Mouse (Mus musculus): ENCODE data around the gene Sema3a. TPM values are rescaled to one million over a fixed set of nuclear protein-coding genes. Genes with fewer than 3 reads are reported as not detected.
"Not testable (repeated sequence)": the region's sequence is repeated elsewhere in the genome, so short reads cannot be mapped to it uniquely, and the experiment has no call there.

The Sema3a gene
- polyA plus RNA-seq, 1 experiment from 2014 or later = 13.3 TPM

DNA sequence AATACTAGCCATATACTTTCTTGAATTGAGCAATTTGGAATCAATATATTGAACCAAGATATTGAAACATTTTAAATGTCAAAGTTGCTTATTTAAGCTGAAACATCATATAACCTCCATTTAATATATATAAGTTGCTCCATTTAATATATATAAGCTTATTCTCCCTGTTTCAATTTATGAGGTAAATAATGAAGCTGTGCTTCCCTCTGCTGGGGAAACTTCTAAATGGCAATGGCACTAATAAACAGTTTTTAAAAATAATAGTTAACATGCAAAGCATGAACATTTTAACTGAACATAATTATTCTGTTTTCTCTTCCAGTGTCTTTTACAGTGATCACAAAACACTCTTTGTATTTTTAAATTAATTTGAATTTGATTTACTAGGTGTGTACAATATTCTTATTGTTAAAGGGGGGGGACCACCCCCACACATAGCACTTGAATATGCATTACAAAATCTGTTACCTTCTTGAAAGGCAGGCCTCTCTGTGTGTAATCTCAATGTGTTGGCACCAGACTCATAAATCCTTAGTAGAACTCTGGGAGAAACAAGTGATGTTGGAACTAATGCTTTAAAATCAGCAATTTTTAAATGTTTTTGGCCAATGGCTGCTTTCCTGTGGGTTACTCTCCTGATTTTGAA is 460.5 kb downstream of the Sema3a start:
- H3K36me3 ChIP-seq (ENCODE audit: control insufficient read depth, insufficient read depth, low read length) = no peaks in the 10 kb centered on the region
- H3K4me3 ChIP-seq (ENCODE audit: low read depth, low read length) = no peak overlapping the region
- DNase-seq (ENCODE audit: low spot score) = no peak
- no peak overlapping the region for H3K4me2 ChIP-seq
- H3K27me3 ChIP-seq (replicated peaks; ENCODE audit: control insufficient read depth, insufficient read depth, low read length) = no peaks in the 10 kb centered on the region
- no peaks in the 10 kb centered on the region for H3K4me1 ChIP-seq (replicated peaks; ENCODE audit: control insufficient read depth, insufficient read depth, low read length)
- no peak overlapping the region for H3K27ac ChIP-seq (ENCODE audit: low read depth, low read length)
- no peaks in the 10 kb centered on the region for H3K9me3 ChIP-seq (ENCODE audit: control insufficient read depth, low read length)
- no peak overlapping the region for H3K9ac ChIP-seq (ENCODE audit: low read depth, low read length)
- no peak for ATAC-seq (replicated peaks; ENCODE audit: low FRiP score)

- DNase-seq (ENCODE audit: low spot score) (no peak), ATAC-seq (replicated peaks; ENCODE audit: low FRiP score) (no peak)
- no peaks in the 10 kb centered on the region for H3K9me3 ChIP-seq (ENCODE audit: control insufficient read depth, low read length)
- no peaks in the 10 kb centered on the region for H3K4me1 ChIP-seq (replicated peaks; ENCODE audit: control insufficient read depth, insufficient read depth, low read length)
- peaks cover 1% of the 10 kb centered on the region; the same call in 1 of the 2 replicates for H3K36me3 ChIP-seq (ENCODE audit: control insufficient read depth, insufficient read depth, low read length)
- H3K4me2 ChIP-seq = no peak overlapping the region
- WGBS = 88% methylated on average over 2 of the region's 2 CpGs
- H3K27ac ChIP-seq (ENCODE audit: low read depth, low read length) = no peak overlapping the region
- H3K4me3 ChIP-seq (ENCODE audit: low read depth, low read length) = no peak overlapping the region
- H3K27me3 ChIP-seq (replicated peaks; ENCODE audit: control insufficient read depth, insufficient read depth, low read length) = no peaks in the 10 kb centered on the region
- no peak overlapping the region for H3K9ac ChIP-seq (ENCODE audit: low read depth, low read length)
Measured at GRCm38 (mm10) chr5:13594422-13594821, 469.2 kb downstream of the Sema3a start.

GRCm38 (mm10) chr5:13611631-13612030 is 486.4 kb downstream of the Sema3a start:
- no peaks in the 10 kb centered on the region for H3K4me1 ChIP-seq (replicated peaks; ENCODE audit: control insufficient read depth, insufficient read depth, low read length)
- no peak overlapping the region for H3K4me2 ChIP-seq
- 60% methylated on average over 1 of the region's 1 CpGs for WGBS
- no peak overlapping the region for H3K4me3 ChIP-seq (ENCODE audit: low read depth, low read length)
- ATAC-seq (replicated peaks; ENCODE audit: low FRiP score) (no peak), DNase-seq (ENCODE audit: low spot score) (no peak)
- no peaks in the 10 kb centered on the region for H3K27me3 ChIP-seq (replicated peaks; ENCODE audit: control insufficient read depth, insufficient read depth, low read length)
- no peaks in the 10 kb centered on the region for H3K36me3 ChIP-seq (ENCODE audit: control insufficient read depth, insufficient read depth, low read length)
- H3K9me3 ChIP-seq (ENCODE audit: control insufficient read depth, low read length) = no peaks in the 10 kb centered on the region
- H3K27ac ChIP-seq (ENCODE audit: low read depth, low read length) = no peak overlapping the region
- no peak overlapping the region for H3K9ac ChIP-seq (ENCODE audit: low read depth, low read length)

- H3K9me3 ChIP-seq (ENCODE audit: control insufficient read depth, low read length) = no peaks in the 10 kb centered on the region
- no peaks in the 10 kb centered on the region for H3K4me1 ChIP-seq (replicated peaks; ENCODE audit: control insufficient read depth, insufficient read depth, low read length)
- no peak overlapping the region for H3K4me3 ChIP-seq (ENCODE audit: low read depth, low read length)
- no peak overlapping the region for H3K4me2 ChIP-seq
- no peak overlapping the region for H3K27ac ChIP-seq (ENCODE audit: low read depth, low read length)
- ATAC-seq (replicated peaks; ENCODE audit: low FRiP score) = no peak
- no peak overlapping the region for H3K9ac ChIP-seq (ENCODE audit: low read depth, low read length)
- no peak for DNase-seq (ENCODE audit: low spot score)
- no peaks in the 10 kb centered on the region for H3K36me3 ChIP-seq (ENCODE audit: control insufficient read depth, insufficient read depth, low read length)
- WGBS = 67% methylated on average over 2 of the region's 2 CpGs
- no peaks in the 10 kb centered on the region for H3K27me3 ChIP-seq (replicated peaks; ENCODE audit: control insufficient read depth, insufficient read depth, low read length)
Measured at GRCm38 (mm10) chr5:13612088-13612487, 486.9 kb downstream of the Sema3a start.

DNA sequence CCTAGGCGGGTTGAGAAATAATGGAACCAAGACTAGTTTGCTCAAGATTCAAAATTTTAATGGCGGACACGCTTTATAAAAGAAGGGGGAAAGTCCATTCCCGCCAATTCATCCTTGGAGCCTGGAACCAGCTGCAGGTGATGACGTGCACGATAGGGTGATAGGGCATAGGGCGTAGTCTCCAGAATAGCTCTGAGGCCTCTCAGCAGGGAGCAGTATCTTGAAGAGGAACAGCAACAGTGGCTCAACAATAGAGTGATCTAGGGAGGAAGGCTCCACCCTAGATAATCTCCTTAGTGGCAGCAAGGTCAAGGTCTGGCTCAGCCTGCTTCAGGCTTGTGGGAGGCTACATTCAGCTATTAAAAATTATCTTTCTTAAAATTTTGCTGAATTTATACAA is 489.4 kb downstream of the Sema3a start:
- not testable (repeated sequence) for DNase-seq (ENCODE audit: low spot score); H3K9me3 ChIP-seq (ENCODE audit: control insufficient read depth, low read length); ATAC-seq (replicated peaks; ENCODE audit: low FRiP score); H3K4me1 ChIP-seq (replicated peaks; ENCODE audit: control insufficient read depth, insufficient read depth, low read length); H3K27ac ChIP-seq (ENCODE audit: low read depth, low read length); H3K36me3 ChIP-seq (ENCODE audit: control insufficient read depth, insufficient read depth, low read length); H3K27me3 ChIP-seq (replicated peaks; ENCODE audit: control insufficient read depth, insufficient read depth, low read length); H3K9ac ChIP-seq (ENCODE audit: low read depth, low read length); H3K4me3 ChIP-seq (ENCODE audit: low read depth, low read length); H3K4me2 ChIP-seq
- 76% methylated on average over 7 of the region's 7 CpGs for WGBS

DNA sequence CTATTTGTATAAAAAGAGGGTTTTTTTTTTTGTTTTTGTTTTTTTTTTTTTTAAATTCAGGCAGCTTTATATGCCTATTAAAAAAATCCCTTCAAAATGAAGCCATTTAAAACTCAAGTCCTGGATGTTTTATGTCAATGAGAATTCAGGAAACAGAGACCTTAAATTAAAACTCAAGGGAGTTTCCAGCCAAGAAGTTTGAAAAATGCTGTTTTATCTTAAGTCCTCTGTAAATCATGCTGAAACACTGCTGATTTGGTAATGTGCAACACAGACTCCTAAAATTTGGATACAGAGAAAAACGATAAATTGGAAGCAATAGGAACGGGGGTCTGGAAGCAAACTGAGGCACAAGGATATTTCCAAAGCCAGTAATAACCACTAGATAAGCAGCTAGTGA is 490.7 kb downstream of the Sema3a start:
- Histone ChIP-seq H3K4me1 (replicated peaks; ENCODE audit: control insufficient read depth, insufficient read depth, low read length) (no peaks in the 10 kb centered on the region), H3K36me3 (ENCODE audit: control insufficient read depth, insufficient read depth, low read length) (no peaks in the 10 kb centered on the region), H3K4me3 (ENCODE audit: low read depth, low read length) (no peak overlapping the region), H3K4me2 (no peak overlapping the region), H3K9me3 (ENCODE audit: control insufficient read depth, low read length) (no peaks in the 10 kb centered on the region), H3K27ac (ENCODE audit: low read depth, low read length) (no peak overlapping the region), H3K9ac (ENCODE audit: low read depth, low read length) (no peak overlapping the region), H3K27me3 (replicated peaks; ENCODE audit: control insufficient read depth, insufficient read depth, low read length) (no peaks in the 10 kb centered on the region)
- no peak for ATAC-seq (replicated peaks; ENCODE audit: low FRiP score)
- DNase-seq (ENCODE audit: low spot score) = no peak
- 62% methylated on average over 2 of the region's 2 CpGs for WGBS

DNA sequence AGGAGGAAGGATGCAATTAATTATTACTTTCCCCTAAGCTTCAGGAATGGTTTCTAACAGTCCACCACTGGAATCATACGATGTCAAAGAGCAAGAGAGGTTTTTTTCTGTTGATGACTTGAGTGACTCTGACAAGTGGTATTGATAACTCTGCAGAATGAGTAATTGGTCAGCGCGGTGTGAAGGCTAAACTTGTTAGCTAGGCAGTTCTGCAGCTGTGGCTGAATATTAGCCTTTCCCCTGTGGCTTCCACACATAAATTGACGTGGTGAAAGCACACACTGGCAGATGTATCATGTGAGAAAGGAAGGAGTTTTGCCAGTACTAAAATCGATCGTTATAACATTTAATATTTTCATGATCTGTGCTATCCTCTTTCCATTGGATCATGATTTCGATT is 497.4 kb downstream of the Sema3a start:
- no peak for ATAC-seq (replicated peaks; ENCODE audit: low FRiP score)
- Histone ChIP-seq H3K9ac (ENCODE audit: low read depth, low read length) (no peak overlapping the region), H3K36me3 (ENCODE audit: control insufficient read depth, insufficient read depth, low read length) (no peaks in the 10 kb centered on the region), H3K4me2 (no peak overlapping the region), H3K4me1 (replicated peaks; ENCODE audit: control insufficient read depth, insufficient read depth, low read length) (no peaks in the 10 kb centered on the region), H3K27ac (ENCODE audit: low read depth, low read length) (no peak overlapping the region), H3K9me3 (ENCODE audit: control insufficient read depth, low read length) (no peaks in the 10 kb centered on the region), H3K4me3 (ENCODE audit: low read depth, low read length) (no peak overlapping the region), H3K27me3 (replicated peaks; ENCODE audit: control insufficient read depth, insufficient read depth, low read length) (no peaks in the 10 kb centered on the region)
- no peak for DNase-seq (ENCODE audit: low spot score)
- 74% methylated on average over 7 of the region's 7 CpGs for WGBS

GRCm38 (mm10) chr5:13624754-13625153 is 499.5 kb downstream of the Sema3a start:
- H3K27me3 ChIP-seq (replicated peaks; ENCODE audit: control insufficient read depth, insufficient read depth, low read length) = no peaks in the 10 kb centered on the region
- no peak for DNase-seq (ENCODE audit: low spot score)
- no peak overlapping the region for H3K4me3 ChIP-seq (ENCODE audit: low read depth, low read length)
- H3K9ac ChIP-seq (ENCODE audit: low read depth, low read length) = no peak overlapping the region
- ATAC-seq (replicated peaks; ENCODE audit: low FRiP score) = no peak
- WGBS = 61% methylated on average over 5 of the region's 5 CpGs
- no peaks in the 10 kb centered on the region for H3K36me3 ChIP-seq (ENCODE audit: control insufficient read depth, insufficient read depth, low read length)
- no peaks in the 10 kb centered on the region for H3K9me3 ChIP-seq (ENCODE audit: control insufficient read depth, low read length)
- no peak overlapping the region for H3K27ac ChIP-seq (ENCODE audit: low read depth, low read length)
- H3K4me1 ChIP-seq (replicated peaks; ENCODE audit: control insufficient read depth, insufficient read depth, low read length) = no peaks in the 10 kb centered on the region
- H3K4me2 ChIP-seq = no peak overlapping the region

DNA sequence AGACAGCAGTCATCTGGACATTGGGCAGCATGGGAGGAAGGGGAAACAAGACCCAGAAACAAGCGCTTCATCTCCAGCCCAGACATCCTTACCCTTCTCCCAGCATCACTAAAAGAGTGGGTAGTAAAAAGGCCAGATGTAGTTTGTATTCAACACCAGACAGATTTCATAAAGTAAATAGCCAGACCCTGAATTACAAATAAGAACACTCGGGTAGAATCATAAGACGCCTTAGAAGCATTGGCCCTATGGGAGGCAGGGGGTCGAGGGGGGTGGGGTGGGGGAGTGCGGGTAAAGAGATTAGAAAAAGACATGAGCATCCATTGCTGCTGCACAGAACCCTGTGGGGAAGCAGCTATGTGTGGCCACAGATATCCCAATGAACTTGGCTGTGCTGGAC is 500.9 kb downstream of the Sema3a start:
- Histone ChIP-seq H3K27me3 (replicated peaks; ENCODE audit: control insufficient read depth, insufficient read depth, low read length) (no peaks in the 10 kb centered on the region), H3K4me2 (no peak overlapping the region), H3K9ac (ENCODE audit: low read depth, low read length) (no peak overlapping the region), H3K27ac (ENCODE audit: low read depth, low read length) (no peak overlapping the region), H3K4me3 (ENCODE audit: low read depth, low read length) (no peak overlapping the region), H3K9me3 (ENCODE audit: control insufficient read depth, low read length) (no peaks in the 10 kb centered on the region), H3K4me1 (replicated peaks; ENCODE audit: control insufficient read depth, insufficient read depth, low read length) (no peaks in the 10 kb centered on the region), H3K36me3 (ENCODE audit: control insufficient read depth, insufficient read depth, low read length) (no peaks in the 10 kb centered on the region)
- no peak for DNase-seq (ENCODE audit: low spot score)
- WGBS = 64% methylated on average over 5 of the region's 5 CpGs
- no peak for ATAC-seq (replicated peaks; ENCODE audit: low FRiP score)
